Mouse (Mus musculus) left cerebral cortex, postnatal 36 days (tissue): ENCODE measurements around the gene Setd4. TPM values are rescaled to one million over a fixed set of nuclear protein-coding genes. Genes with fewer than 3 reads are reported as not detected.

Source experiments
- DNase-seq, 2 experiments: peaks; one replicate each; pipeline ENCODE4 v3.0.0; 2021 to 2022; ENCODE audit warnings: low spot score in 2 of 2, mixed read lengths in 1 of 2
- intact Hi-C: fragments of 180-260 bp; cut with DNase I; formaldehyde crosslinking; loops from one replicate; pipeline ENCODE4 v1.15.1; 2025
- total RNA-seq, 2 experiments: library from RNA; stranded (reverse); gene quantifications; 2 replicates each; pipeline ENCODE4 v1.2.3; 2021

Setd4 gene
- total RNA-seq, 2 experiments from 2014 or later = 8.9 to 11.9 TPM

- intact Hi-C loops = no loop called here
- no peak for DNase-seq
These were observed 9.4 kb downstream of the Setd4 start for GRCm38 (mm10) chr16:93594448-93594847.

- intact Hi-C loops = no loop called here
- no peak for DNase-seq
These were observed 10.5 kb downstream of the Setd4 start for GRCm38 (mm10) chr16:93593406-93593805.

GRCm38 (mm10) chr16:93592711-93593110 lies 11.2 kb downstream of the Setd4 start:
- intact Hi-C loops = no loop called here
- no peak for DNase-seq

- DNase-seq = no peak
- intact Hi-C loops = no loop called here
These were observed 12.1 kb downstream of the Setd4 start for GRCm38 (mm10) chr16:93591450-93592430.

- DNase-seq = no peak
- intact Hi-C loops = no loop called here
These were observed 12.9 kb downstream of the Setd4 start for GRCm38 (mm10) chr16:93590915-93591314.

GRCm38 (mm10) chr16:93588281-93588680 lies 15.6 kb downstream of the Setd4 start:
- DNase-seq = no peak

GRCm38 (mm10) chr16:93586382-93586781 lies 17.5 kb downstream of the Setd4 start:
- intact Hi-C loops = no loop called here
- DNase-seq = no peak

More at GRCm38 (mm10) chr16:93588281-93588680, 15.6 kb downstream of the Setd4 start:
- intact Hi-C loops = no loop called here

- DNase-seq = no peak
- intact Hi-C loops = no loop called here
These were observed 18.1 kb downstream of the Setd4 start for GRCm38 (mm10) chr16:93585703-93586205.

GRCm38 (mm10) chr16:93584976-93585702 lies 18.7 kb downstream of the Setd4 start:
- no peak for DNase-seq
- intact Hi-C loops = no loop called here

GRCm38 (mm10) chr16:93581125-93581524 lies 22.7 kb downstream of the Setd4 start:
- no peak for DNase-seq
- intact Hi-C loops = no loop called here

GRCm38 (mm10) chr16:93578346-93579005 lies 25.4 kb downstream of the Setd4 start:
- DNase-seq = no peak
- intact Hi-C loops = loop anchor here (5.0 kb wide), 1 partner anchor 121 kb away; no protein-coding TSS in a partner anchor

GRCm38 (mm10) chr16:93576412-93577082 lies 27.3 kb downstream of the Setd4 start:
- intact Hi-C loops = loop anchor here (5.0 kb wide), 1 partner anchor 119 kb away; no protein-coding TSS in a partner anchor
- DNase-seq = peak; percentile 67 to 76

- DNase-seq = no peak
- intact Hi-C loops = loop anchor here (5.0 kb wide), 1 partner anchor 118 kb away; no protein-coding TSS in a partner anchor
These were observed 28.3 kb downstream of the Setd4 start for GRCm38 (mm10) chr16:93575574-93575973.

GRCm38 (mm10) chr16:93574521-93575191 lies 29.2 kb downstream of the Setd4 start:
- intact Hi-C loops = loop anchor here (5.0 kb wide), 1 partner anchor 117 kb away; no protein-coding TSS in a partner anchor
- no peak for DNase-seq

- intact Hi-C loops = no loop called here
- no peak for DNase-seq
These were observed 30.4 kb downstream of the Setd4 start for GRCm38 (mm10) chr16:93573434-93573833.

GRCm38 (mm10) chr16:93572383-93572782 lies 31.5 kb downstream of the Setd4 start:
- intact Hi-C loops = no loop called here
- DNase-seq = no peak

GRCm38 (mm10) chr16:93558499-93558898 lies 45.4 kb downstream of the Setd4 start:
- no peak for DNase-seq
- intact Hi-C loops = no loop called here

GRCm38 (mm10) chr16:93557646-93558045 lies 46.2 kb downstream of the Setd4 start:
- intact Hi-C loops = no loop called here
- DNase-seq = no peak
